Mouse (Mus musculus): ENCODE measurements around the gene Msrb2. TPM values are rescaled to one million over a fixed set of nuclear protein-coding genes. Genes with fewer than 3 reads are reported as not detected.

Msrb2 gene
- total RNA-seq, 2 experiments from 2014 or later, result 33.7 to 34.1 TPM

GRCm38 (mm10) chr2:19388329-19389103 is 17.3 kb downstream of the Msrb2 start:
- DNase-seq (ENCODE audit: low spot score in 2 of 2), result no peak

GRCm38 (mm10) chr2:19390411-19391143 is 19.3 kb downstream of the Msrb2 start:
- no peak for DNase-seq (ENCODE audit: low spot score in 2 of 2)

GRCm38 (mm10) chr2:19391649-19392048 is 20.4 kb downstream of the Msrb2 start:
- DNase-seq (ENCODE audit: low spot score in 2 of 2), result no peak

- peak in 1 of 2 experiments; percentile 55 for DNase-seq (ENCODE audit: low spot score in 2 of 2)
Measured at GRCm38 (mm10) chr2:19392793-19393192, 21.6 kb downstream of the Msrb2 start.

- no peak for DNase-seq (ENCODE audit: low spot score in 2 of 2)
Measured at GRCm38 (mm10) chr2:19405409-19405808, 34.2 kb downstream of the Msrb2 start.

GRCm38 (mm10) chr2:19406531-19406930 is 35.3 kb downstream of the Msrb2 start:
- no peak for DNase-seq (ENCODE audit: low spot score in 2 of 2)

- peak in 1 of 2 experiments; percentile 77 for DNase-seq (ENCODE audit: low spot score in 2 of 2)
Measured at GRCm38 (mm10) chr2:19414222-19414965, 43.2 kb downstream of the Msrb2 start.

GRCm38 (mm10) chr2:19415063-19415521 is 43.9 kb downstream of the Msrb2 start:
- DNase-seq (ENCODE audit: low spot score in 2 of 2), result peak; percentile 41 to 86

GRCm38 (mm10) chr2:19416066-19416465 is 44.8 kb downstream of the Msrb2 start:
- DNase-seq (ENCODE audit: low spot score in 2 of 2), result no peak

- DNase-seq (ENCODE audit: low spot score in 2 of 2), result no peak
Measured at GRCm38 (mm10) chr2:19419686-19420345, 48.6 kb downstream of the Msrb2 start.

- no peak for DNase-seq (ENCODE audit: low spot score in 2 of 2)
Measured at GRCm38 (mm10) chr2:19422226-19422625, 51.0 kb downstream of the Msrb2 start.

GRCm38 (mm10) chr2:19423086-19423485 is 51.8 kb downstream of the Msrb2 start:
- DNase-seq (ENCODE audit: low spot score in 2 of 2), result no peak

GRCm38 (mm10) chr2:19429031-19429430 is 57.8 kb downstream of the Msrb2 start:
- DNase-seq (ENCODE audit: low spot score in 2 of 2), result no peak

GRCm38 (mm10) chr2:19429691-19430690 is 58.8 kb downstream of the Msrb2 start:
- DNase-seq (ENCODE audit: low spot score in 2 of 2), result no peak

- no peak for DNase-seq (ENCODE audit: low spot score in 2 of 2)
Measured at GRCm38 (mm10) chr2:19430746-19431145, 59.5 kb downstream of the Msrb2 start.

- DNase-seq (ENCODE audit: low spot score in 2 of 2), result no peak
Measured at GRCm38 (mm10) chr2:19431186-19431585, 59.9 kb downstream of the Msrb2 start.

- DNase-seq (ENCODE audit: low spot score in 2 of 2), result no peak
Measured at GRCm38 (mm10) chr2:19431614-19432323, 60.5 kb downstream of the Msrb2 start.

- DNase-seq (ENCODE audit: low spot score in 2 of 2), result no peak
Measured at GRCm38 (mm10) chr2:19444346-19444745, 73.1 kb downstream of the Msrb2 start.

Data from layer of hippocampus, adult 18-20 months (tissue).